Mouse (Mus musculus): ENCODE results near the gene Lrrc75a.

GRCm38 (mm10) chr11:62637401-62637800, 10.9 kb downstream of the Lrrc75a start:
- TF ChIP-seq CTCF (IDR thresholded peaks at IDR 0.05; ENCODE audit: low read depth, low read length) = no peak
- TF ChIP-seq POLR2A (IDR thresholded peaks at IDR 0.05; ENCODE audit: borderline replicate concordance, low read depth, low read length) = no peak

Measured in bone marrow macrophage, adult 2 months (primary cell).